Mouse (Mus musculus) embryonic fibroblast, embryonic 13.5 days (primary cell): Measurements from ENCODE around the gene Lonrf2.

Experiments
- CTCF ChIP-seq: IDR thresholded peaks from 2 replicates; pipeline ENCODE4 v1.5.1; 2011; ENCODE audit warnings: mild to moderate bottlenecking, control low read depth, low read length, moderate library complexity, borderline replicate concordance; ENCODE audit not compliant: insufficient read depth
- POLR2A ChIP-seq: IDR thresholded peaks from 2 replicates; pipeline ENCODE4 v1.6.1; 2011; ENCODE audit warnings: low read depth, mild to moderate bottlenecking, control low read depth, low read length, moderate library complexity

DNA sequence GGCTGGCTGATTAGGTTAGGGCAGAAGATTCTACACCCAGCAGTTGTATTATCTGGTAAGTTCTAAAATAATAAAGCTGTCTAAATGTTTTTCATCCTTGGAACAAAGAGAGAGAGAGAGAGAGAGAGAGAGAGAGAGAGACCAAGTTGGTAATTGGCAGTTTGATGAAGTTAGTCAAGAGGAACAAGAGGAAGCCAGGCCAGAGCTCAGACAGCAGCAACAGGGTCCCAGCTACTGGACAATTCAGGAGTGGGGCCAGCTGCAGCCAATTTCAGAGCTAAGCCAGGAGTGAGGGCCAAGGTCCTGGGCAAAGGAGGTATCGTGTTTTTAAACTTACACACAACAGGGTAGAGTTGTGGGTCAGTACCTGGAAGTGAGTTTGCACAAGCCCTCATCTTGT, 6.3 kb upstream of the Lonrf2 start:
- TF ChIP-seq CTCF: no peak
- TF ChIP-seq POLR2A: no peak
